Mouse (Mus musculus): ENCODE measurements around the gene Ccdc92b.
"Not testable (repeated sequence)": the region's sequence is repeated elsewhere in the genome, so short reads cannot be mapped to it uniquely, and the experiment has no call there.

Gene Ccdc92b

GRCm38 (mm10) chr11:74619201-74619955 lies at the start of gene Ccdc92b:
Ccdc92b (plus strand) TSS chr11:74619605.
- peak; percentile 89 for DNase-seq (ENCODE audit: low read depth, low spot score)

GRCm38 (mm10) chr11:74569735-74570134 lies 49.7 kb upstream of the Ccdc92b start:
- no peak for DNase-seq (ENCODE audit: low read depth, low spot score)

GRCm38 (mm10) chr11:74572459-74573061 lies 46.8 kb upstream of the Ccdc92b start:
- no peak for DNase-seq (ENCODE audit: low read depth, low spot score)

GRCm38 (mm10) chr11:74574768-74575434 lies 44.5 kb upstream of the Ccdc92b start:
- DNase-seq (ENCODE audit: low read depth, low spot score) = no peak

- DNase-seq (ENCODE audit: low read depth, low spot score) = no peak
Measured at GRCm38 (mm10) chr11:74575940-74576339, 43.5 kb upstream of the Ccdc92b start.

GRCm38 (mm10) chr11:74577068-74577467 lies 42.3 kb upstream of the Ccdc92b start:
- DNase-seq (ENCODE audit: low read depth, low spot score) = no peak

GRCm38 (mm10) chr11:74581333-74581732 lies 38.1 kb upstream of the Ccdc92b start:
- not testable (repeated sequence) for DNase-seq (ENCODE audit: low read depth, low spot score)

- no peak for DNase-seq (ENCODE audit: low read depth, low spot score)
Measured at GRCm38 (mm10) chr11:74582464-74582863, 36.9 kb upstream of the Ccdc92b start.

- DNase-seq (ENCODE audit: low read depth, low spot score) = no peak
Measured at GRCm38 (mm10) chr11:74583824-74584349, 35.5 kb upstream of the Ccdc92b start.

GRCm38 (mm10) chr11:74584946-74585723 lies 34.3 kb upstream of the Ccdc92b start:
- DNase-seq (ENCODE audit: low read depth, low spot score) = peak; percentile 53

- no peak for DNase-seq (ENCODE audit: low read depth, low spot score)
Measured at GRCm38 (mm10) chr11:74586401-74586800, 33.0 kb upstream of the Ccdc92b start.

GRCm38 (mm10) chr11:74589401-74590238 lies 29.8 kb upstream of the Ccdc92b start:
- no peak for DNase-seq (ENCODE audit: low read depth, low spot score)

GRCm38 (mm10) chr11:74590239-74590596 lies 29.2 kb upstream of the Ccdc92b start:
- no peak for DNase-seq (ENCODE audit: low read depth, low spot score)

- no peak for DNase-seq (ENCODE audit: low read depth, low spot score)
Measured at GRCm38 (mm10) chr11:74590691-74591090, 28.7 kb upstream of the Ccdc92b start.

- no peak for DNase-seq (ENCODE audit: low read depth, low spot score)
Measured at GRCm38 (mm10) chr11:74592246-74592645, 27.2 kb upstream of the Ccdc92b start.

GRCm38 (mm10) chr11:74597283-74597989 lies 22.0 kb upstream of the Ccdc92b start:
- DNase-seq (ENCODE audit: low read depth, low spot score) = no peak

GRCm38 (mm10) chr11:74597990-74598337 lies 21.4 kb upstream of the Ccdc92b start:
- no peak for DNase-seq (ENCODE audit: low read depth, low spot score)

- no peak for DNase-seq (ENCODE audit: low read depth, low spot score)
Measured at GRCm38 (mm10) chr11:74602286-74602685, 17.1 kb upstream of the Ccdc92b start.

- DNase-seq (ENCODE audit: low read depth, low spot score) = no peak
Measured at GRCm38 (mm10) chr11:74610068-74610467, 9.3 kb upstream of the Ccdc92b start.

GRCm38 (mm10) chr11:74610545-74611176 lies 8.7 kb upstream of the Ccdc92b start, which contains the start of gene Rap1gap2:
Rap1gap2 (minus strand) TSS chr11:74610915.
- DNase-seq (ENCODE audit: low read depth, low spot score) = no peak

All from forelimb bud, embryonic 11.5 days (tissue).